Mouse (Mus musculus) embryo, embryonic 11.5 days (tissue): ENCODE measurements at regions not wholly inside any gene's neighbourhood (a gene's known extent, or its start where the extent isn't known, plus 50 kb on each side); places are given as distances from the start of the nearest gene placed in this dataset.
"Not testable (repeated sequence)": the region's sequence is repeated elsewhere in the genome, so short reads cannot be mapped to it uniquely, and the experiment has no call there.

ENCODE experiments used
- DNase-seq: peaks from one replicate; pipeline ENCODE4 v3.0.0-alpha.2; 2012; ENCODE audit warnings: low read depth, low spot score

DNA sequence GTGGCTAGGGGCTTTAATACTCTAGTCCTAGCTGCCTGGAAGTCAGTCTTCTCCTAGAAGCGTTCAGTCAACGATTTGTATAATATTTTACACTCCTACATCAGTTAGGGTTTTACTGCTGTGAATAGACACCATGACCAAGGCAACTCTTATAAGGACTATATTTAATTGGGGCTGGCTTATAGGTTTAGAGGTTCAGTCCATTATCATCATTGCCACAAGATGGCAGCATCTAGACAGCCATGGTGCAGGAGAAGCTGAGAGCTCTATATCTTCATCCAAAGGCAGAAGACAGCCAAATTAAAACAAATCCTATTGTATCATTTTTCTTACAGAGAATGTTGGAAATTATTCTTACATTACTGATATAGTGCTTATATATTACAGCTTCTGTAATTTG, 167.0 kb upstream of the Ndn start:
- peak; percentile 1 for DNase-seq

- DNase-seq, result no peak
Observed at GRCm38 (mm10) chr7:62208529-62208928, 137.8 kb upstream of the Ndn start.

DNA sequence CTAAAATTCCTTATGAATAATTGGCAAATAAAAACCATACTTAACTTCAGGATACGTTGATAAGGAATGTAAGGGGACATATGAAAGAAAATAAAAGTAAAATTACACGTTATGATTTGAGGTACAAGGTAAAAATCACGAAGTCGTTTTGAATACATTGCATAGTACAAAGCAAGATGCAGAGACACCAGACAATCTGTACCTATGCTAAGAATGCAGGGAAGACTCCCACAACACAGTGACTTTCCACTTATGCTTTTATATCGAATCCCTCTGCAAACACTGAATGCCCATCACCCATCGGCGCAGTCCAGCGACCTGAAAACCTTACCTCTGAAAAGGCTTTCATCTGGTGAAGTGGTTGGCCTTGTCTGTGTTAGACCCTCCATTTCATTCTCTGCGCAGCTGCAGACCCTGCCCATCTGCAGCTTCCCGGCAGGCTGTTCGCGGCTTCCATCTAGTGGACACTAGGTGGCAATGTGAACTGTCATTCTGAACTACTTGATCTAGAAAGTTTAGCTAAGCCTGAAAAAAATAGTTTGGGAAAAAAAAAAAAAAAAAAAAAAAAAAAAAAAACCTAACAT, 137.2 kb upstream of the Ndn start:
- DNase-seq, result peak; percentile 39

DNA sequence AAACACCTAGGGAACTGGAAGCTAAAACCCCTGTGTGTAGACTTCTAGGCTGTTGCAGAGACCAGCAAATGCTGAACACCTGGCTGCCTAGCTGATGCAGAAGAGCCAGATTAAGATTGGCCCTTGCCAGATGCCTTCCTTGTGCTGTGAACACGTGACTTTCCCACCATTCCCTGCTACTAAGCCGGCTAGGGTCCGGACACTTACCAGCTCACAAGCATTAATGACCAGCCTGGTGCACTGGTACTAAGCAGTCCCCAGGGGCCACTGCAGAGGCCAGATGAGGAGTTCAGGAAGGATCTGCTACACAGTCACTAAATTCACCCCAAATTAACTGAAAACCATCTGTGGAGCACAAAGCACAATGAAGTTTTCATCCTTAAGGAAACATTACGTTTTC, 121.2 kb upstream of the Ndn start:
- DNase-seq, result no peak

GRCm38 (mm10) chr7:62227727-62228126, 118.6 kb upstream of the Ndn start:
- no peak for DNase-seq

DNA sequence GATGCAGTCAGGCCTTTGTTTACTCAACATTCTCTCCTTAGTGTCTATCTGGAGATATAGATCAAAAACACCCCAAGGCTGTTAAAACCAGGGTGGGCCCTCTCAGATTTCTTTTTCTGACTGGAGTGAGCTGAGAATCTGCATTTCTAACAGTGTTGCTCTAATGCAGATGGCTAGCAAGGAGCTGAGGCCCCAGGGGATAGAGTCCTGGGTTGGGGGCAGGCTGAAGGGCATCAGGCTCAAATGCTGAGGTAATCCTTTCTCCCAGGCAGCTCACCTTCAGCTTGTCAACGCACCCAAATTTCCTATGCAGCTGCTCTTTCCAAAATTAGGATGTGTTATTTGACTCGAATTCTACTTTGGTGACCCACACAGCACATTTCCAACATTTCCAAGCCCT, 115.7 kb upstream of the Ndn start:
- no peak for DNase-seq

DNA sequence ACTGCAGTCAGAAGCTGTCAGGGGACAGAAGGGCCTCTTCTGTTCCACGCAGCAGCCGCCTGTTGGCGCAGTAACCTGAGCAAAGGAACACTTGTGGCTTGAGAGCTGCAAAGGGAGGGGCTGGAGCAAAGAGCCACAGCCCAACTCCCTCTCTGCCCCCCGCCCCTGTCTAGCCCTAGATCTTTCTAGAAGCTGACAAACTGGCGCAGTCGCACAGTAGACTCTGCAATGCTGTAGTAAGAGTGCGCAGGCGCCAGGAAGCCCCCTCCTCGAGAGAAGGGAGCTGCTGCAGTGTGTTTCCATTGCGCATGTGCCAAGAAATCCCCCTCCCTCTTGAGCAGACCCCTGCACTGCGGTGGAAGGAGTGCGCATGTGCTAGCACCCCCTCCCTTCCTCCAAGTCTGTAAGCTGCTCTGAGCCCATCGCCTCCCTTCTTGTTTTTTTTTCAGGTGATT, 115.2 kb upstream of the Ndn start:
- DNase-seq, result peak; percentile 71

- no peak for DNase-seq
Observed at GRCm38 (mm10) chr7:62232076-62232475, 114.3 kb upstream of the Ndn start.

DNA sequence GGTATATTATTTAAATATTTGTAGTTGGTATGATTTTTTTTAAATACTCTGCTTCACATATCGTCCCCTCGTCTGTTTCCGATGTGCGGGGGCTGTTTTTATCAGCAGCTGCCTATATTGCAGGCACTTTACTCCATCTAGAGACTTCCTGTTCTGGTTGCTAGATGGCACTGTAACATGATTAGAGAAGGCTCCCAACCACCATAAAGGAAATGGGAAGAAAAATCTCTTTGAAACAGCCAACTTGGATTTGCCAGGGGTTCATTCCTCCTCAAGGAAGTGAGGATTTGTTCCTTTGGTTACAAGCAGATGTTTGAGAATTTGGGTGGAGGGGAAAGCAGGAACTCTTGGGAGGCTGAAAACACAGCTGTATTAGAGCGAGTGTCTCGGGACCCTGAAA, 112.3 kb upstream of the Ndn start:
- DNase-seq, result no peak

- no peak for DNase-seq
Observed at GRCm38 (mm10) chr7:62235766-62236165, 110.6 kb upstream of the Ndn start.

DNA sequence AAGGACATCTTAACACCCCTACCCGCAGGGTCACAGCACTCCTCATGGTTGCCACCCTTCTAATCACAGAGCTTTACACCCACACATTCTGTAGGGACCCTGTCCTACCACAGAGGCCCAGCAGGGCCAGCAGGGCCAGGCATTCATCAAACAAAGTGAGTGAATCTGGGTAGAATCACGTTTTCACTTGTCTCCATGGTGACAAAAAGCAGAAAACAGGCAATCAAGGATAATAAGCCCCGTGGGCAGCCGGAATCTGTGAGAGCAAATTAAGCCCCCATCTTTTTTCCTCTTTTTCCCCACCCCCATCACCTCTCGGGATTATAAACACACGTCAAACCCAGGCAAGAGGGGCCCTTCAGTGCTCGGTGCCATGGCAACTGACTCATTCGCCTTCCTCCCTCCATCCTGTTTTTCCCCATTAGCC, 84.7 kb upstream of the Ndn start:
- DNase-seq, result peak; percentile 14

- DNase-seq, result not testable (repeated sequence)
Observed at GRCm38 (mm10) chr7:62262174-62262573, 84.2 kb upstream of the Ndn start.

DNA sequence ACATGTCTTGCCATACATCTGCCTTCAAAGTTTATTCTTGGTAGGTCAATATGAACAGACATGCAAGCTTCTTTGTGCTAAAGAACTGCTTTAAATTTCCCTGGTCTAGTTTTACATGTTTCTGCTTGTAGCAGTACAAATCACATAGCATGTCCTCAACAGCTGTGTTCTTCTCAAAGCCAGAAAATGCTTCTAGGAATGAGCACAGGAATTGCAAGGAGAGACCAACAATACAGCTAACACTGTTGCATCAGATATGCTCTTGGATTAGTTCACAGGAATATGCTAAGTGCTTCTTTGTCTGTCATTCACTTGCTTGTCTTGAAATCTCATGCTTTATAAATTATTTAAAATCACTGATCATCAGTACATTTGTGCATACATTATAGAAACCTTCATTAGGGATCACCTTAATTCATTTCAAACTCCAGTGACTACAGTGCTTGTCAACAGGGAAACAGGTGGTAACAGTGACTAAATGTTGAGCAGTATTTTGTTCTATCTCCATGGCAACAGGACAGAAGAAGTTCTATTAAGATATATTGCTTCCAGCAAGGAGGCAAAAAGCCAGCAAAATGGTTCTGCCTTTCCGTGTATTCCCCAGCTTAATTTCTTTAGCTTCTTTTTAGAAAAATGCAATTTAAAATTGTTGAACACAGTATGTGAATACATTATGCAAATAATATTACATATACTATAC, 77.1 kb upstream of the Ndn start:
- DNase-seq, result peak; percentile 19

GRCm38 (mm10) chr7:62276219-62276618, 70.2 kb upstream of the Ndn start:
- no peak for DNase-seq

GRCm38 (mm10) chr7:62278492-62278891, 67.9 kb upstream of the Ndn start:
- DNase-seq, result no peak

DNA sequence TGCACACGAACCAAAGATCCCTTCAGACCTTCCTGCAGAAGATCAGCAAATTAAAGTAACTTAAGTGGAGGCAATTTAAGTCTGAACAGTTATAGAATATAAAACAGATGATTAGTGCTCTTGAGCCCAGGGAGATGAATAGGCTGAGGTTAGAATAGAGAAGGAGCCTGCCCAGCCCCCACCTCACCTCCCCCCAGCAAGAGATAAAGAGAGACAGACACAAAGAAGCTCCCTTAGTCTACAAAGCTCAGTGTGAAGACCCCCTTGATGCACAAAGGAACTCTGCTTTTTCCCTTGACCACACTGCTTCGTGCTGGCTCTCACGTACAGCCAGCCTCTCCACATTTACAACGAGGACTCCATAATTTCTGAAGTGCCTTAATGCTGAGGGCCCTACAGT, 67.3 kb upstream of the Ndn start:
- no peak for DNase-seq
